Mouse (Mus musculus): ENCODE data around the gene Dcaf12l1. TPM values are rescaled to one million over a fixed set of nuclear protein-coding genes. Genes with fewer than 3 reads are reported as not detected.
A peak's percentile ranks its signal among the peaks of the same experiment; 100 is the strongest.
"Not testable (repeated sequence)": the region's sequence is repeated elsewhere in the genome, so short reads cannot be mapped to it uniquely, and the experiment has no call there.

Gene Dcaf12l1
- 1.5 and 3.0 TPM in 2 replicates for total RNA-seq (2014; fragmentation: Nextera tagmentation)
- 4.2 and 4.3 TPM in 2 replicates for total RNA-seq (2017)

GRCm38 (mm10) chrX:44789761-44790411 is at the start of gene Dcaf12l1:
TSS of gene Dcaf12l1 (minus strand) at chrX:44790197.
- peak; percentile 99 for ATAC-seq (replicated peaks; ENCODE audit: low FRiP score, low TSS enrichment, poor library complexity, severe bottlenecking)

DNA sequence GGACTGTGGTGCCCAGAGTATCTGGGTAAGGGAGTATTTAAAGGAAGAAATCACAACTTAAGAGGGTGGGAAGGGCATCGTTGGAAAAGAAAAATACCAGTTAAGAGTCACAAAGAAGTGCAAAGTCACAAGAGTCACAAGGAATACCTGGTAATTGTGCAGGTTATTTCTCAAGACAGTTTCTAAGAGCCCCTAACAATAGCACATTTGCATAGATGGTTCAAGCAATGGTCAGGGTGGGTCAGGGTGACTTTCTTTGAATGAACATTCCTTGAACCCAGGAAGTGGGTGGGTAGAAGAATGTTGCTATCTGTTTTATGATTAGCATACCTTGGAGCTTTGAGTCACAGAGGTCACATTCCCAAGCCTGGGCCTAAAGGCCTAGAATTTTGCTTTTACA is 19.4 kb upstream of the Dcaf12l1 start:
- ATAC-seq (replicated peaks; ENCODE audit: low FRiP score, low TSS enrichment, poor library complexity, severe bottlenecking), result not testable (repeated sequence)

DNA sequence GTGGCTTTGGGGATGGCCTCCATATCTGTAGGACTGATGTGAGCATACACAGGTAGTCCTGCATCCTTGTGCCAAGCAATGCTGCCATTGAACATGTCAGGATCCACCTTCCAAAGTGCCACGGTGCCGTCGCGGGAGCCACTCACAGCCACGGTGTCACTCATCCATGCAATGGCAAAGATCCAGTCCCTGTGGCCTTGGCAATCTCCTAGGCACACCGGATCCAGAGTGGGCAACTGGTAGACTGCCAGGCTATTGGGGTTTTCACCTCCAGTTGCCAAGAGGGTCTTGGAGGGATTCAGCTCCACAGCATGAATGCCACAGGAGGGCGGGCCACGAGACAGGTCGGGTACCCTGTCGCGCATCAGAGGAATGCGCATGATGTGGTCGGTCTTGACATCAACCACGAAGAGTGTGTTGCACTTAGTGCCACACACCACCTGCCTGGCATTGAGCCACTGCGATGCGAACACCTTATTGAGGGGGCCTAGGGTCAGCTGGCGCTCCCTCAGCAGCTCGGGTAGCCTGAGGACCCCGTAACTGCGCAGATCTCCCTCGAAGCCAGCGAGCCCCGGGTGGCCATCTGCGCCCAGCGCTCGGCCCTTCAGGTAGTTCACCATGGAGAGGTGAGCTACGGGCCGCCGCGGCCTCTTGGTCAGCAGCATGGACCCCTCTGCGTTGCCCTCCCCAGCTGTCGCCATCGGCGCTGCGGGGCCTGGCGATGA is 799 bp downstream of the Dcaf12l1 start:
- ATAC-seq (replicated peaks; ENCODE audit: low FRiP score, low TSS enrichment, poor library complexity, severe bottlenecking), result no peak
